Mouse (Mus musculus) neural tube, embryonic 15.5 days (tissue): ENCODE results near the gene Ush2a. TPM values are rescaled to one million over a fixed set of nuclear protein-coding genes. Genes with fewer than 3 reads are reported as not detected.

Experiments
- ATAC-seq: fragments of 200-750 bp; cut with Nextera tagmentation; 2 replicates; pipeline ENCODE4 v1.8.0; 2017; ENCODE audit warnings: mild to moderate bottlenecking, moderate TSS enrichment, moderate library complexity; ENCODE audit not compliant: low FRiP score
- H3K27ac ChIP-seq: fragments of 300-500 bp; sonication (generic); replicated peaks from 2 replicates; pipeline ENCODE4 v1.5.1; 2015; ENCODE audit warnings: mild to moderate bottlenecking, inconsistent platforms
- H3K27me3 ChIP-seq: fragments of 300-500 bp; sonication (generic); replicated peaks from 2 replicates; pipeline ENCODE4 v1.6.1; 2015; ENCODE audit warnings: inconsistent platforms
- H3K36me3 ChIP-seq: fragments of 300-500 bp; sonication (generic); 2 replicates; pipeline ENCODE4 v1.6.1; 2015; ENCODE audit warnings: inconsistent platforms
- H3K4me1 ChIP-seq: fragments of 300-500 bp; sonication (generic); 2 replicates; pipeline ENCODE4 v1.6.1; 2015; ENCODE audit warnings: inconsistent platforms
- H3K4me2 ChIP-seq: fragments of 300-500 bp; sonication (generic); 2 replicates; pipeline ENCODE4 v1.6.1; 2015; ENCODE audit warnings: inconsistent platforms, mild to moderate bottlenecking, moderate library complexity
- H3K4me3 ChIP-seq: fragments of 300-500 bp; sonication (generic); replicated peaks from 2 replicates; pipeline ENCODE4 v1.5.1; 2015; ENCODE audit warnings: mild to moderate bottlenecking, inconsistent platforms
- H3K9ac ChIP-seq: fragments of 300-500 bp; sonication (generic); replicated peaks from 2 replicates; pipeline ENCODE4 v1.6.1; 2015; ENCODE audit warnings: mild to moderate bottlenecking, inconsistent platforms
- H3K9me3 ChIP-seq: fragments of 300-500 bp; sonication (generic); replicated peaks from 2 replicates; pipeline ENCODE4 v1.6.1; 2016; ENCODE audit warnings: inconsistent platforms
- WGBS: fragments of 180-500 bp; shearing (Covaris S2); methylation state at CpG from one replicate; pipeline ENCODE4 v1.1.7; 2015; ENCODE audit warnings: mixed read lengths; 5-methylcytosine and 5-hydroxymethylcytosine counted together
- polyA plus RNA-seq: library from polyadenylated mRNA; unstranded; fragments of >200 nt; fragmentation: Nextera tagmentation; extraction: Ambion mirVana; gene quantifications from 2 replicates; pipeline ENCODE4 v1.2.1, GENCODE M21; 2015

Gene Ush2a
- polyA plus RNA-seq, 1 experiment from 2014 or later: 0.17 TPM

DNA sequence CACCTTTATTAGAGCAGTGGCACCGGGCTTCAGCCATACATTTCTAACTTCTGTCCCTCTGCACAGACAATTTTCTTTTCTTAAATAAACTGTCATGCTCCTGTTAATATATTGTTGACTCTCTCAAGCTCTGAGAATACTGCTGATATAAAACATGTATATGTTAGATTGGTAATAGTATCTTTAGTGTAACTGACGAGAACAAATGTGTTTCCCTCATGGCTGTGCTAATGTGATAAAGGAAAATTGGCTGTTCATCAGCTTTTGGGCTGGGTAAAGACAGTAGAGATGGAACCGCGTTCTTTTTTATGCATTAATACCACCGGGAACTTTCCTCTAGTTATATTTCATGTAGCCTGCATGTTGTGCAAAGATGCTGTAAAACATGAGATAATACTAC is 54.8 kb downstream of the Ush2a start:
- Histone ChIP-seq H3K27me3 (no peaks in the 10 kb centered on the region), H3K4me3 (no peak overlapping the region), H3K9me3 (no peaks in the 10 kb centered on the region), H3K36me3 (no peaks in the 10 kb centered on the region), H3K9ac (no peak overlapping the region), H3K4me2 (no peak overlapping the region), H3K27ac (no peak overlapping the region), H3K4me1 (no peaks in the 10 kb centered on the region)
- 66% methylated on average over 5 of the region's 5 CpGs for WGBS
- ATAC-seq: no peak

DNA sequence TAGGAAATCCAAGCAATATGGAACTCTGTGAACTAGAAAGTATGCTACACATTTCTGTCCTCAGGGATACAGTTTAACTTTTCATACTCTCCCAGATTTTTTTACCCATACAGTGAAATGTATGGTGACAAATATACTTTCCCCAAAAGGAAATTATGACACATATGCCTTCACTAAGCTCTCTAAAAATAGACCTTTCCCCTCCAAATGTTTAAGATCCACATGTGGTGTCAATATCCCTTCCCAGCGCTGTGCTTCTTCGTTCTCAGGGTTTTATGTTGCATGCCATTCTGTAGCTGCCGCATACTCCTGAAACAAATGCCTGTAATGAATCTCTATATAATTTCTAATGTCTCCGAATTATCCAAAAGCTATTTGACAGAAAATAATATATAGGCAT is 58.4 kb downstream of the Ush2a start:
- Histone ChIP-seq H3K27me3 (no peaks in the 10 kb centered on the region), H3K36me3 (no peaks in the 10 kb centered on the region), H3K9me3 (no peaks in the 10 kb centered on the region), H3K4me3 (no peak overlapping the region), H3K4me2 (no peak overlapping the region), H3K9ac (no peak overlapping the region), H3K4me1 (no peaks in the 10 kb centered on the region), H3K27ac (no peak overlapping the region)
- WGBS: 76% methylated on average over 4 of the region's 4 CpGs
- ATAC-seq: no peak

- Histone ChIP-seq H3K4me3 (no peak overlapping the region), H3K9ac (no peak overlapping the region), H3K4me1 (no peaks in the 10 kb centered on the region), H3K36me3 (no peaks in the 10 kb centered on the region), H3K4me2 (no peak overlapping the region), H3K27ac (no peak overlapping the region), H3K9me3 (no peaks in the 10 kb centered on the region), H3K27me3 (no peaks in the 10 kb centered on the region)
- 81% methylated on average over 7 of the region's 7 CpGs for WGBS
- ATAC-seq: no peak
Observed at GRCm38 (mm10) chr1:188321534-188321933, 59.7 kb downstream of the Ush2a start.

DNA sequence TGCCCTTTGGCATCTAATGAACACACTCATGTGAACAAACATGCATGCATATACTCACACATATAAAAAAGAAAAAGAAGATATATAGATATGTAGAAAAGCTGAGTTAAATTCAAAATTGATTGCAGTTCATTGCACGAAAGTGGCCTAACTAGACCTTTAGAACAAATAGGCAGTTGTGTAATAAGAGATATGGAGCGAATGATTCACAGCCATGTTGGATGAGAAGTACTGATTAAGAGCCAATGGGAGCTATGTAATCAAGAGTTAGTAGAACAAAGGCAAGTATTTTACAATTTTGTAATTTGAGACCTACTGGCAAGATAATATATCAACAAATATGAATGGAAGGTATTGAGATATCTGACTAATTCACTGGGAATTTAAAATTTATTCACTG is 68.6 kb downstream of the Ush2a start:
- no peak overlapping the region for H3K27ac ChIP-seq
- H3K4me1 ChIP-seq: no peaks in the 10 kb centered on the region
- no peaks in the 10 kb centered on the region for H3K27me3 ChIP-seq
- 96% methylated on average over 2 of the region's 2 CpGs for WGBS
- no peak overlapping the region for H3K4me3 ChIP-seq
- H3K4me2 ChIP-seq: no peak overlapping the region
- H3K9ac ChIP-seq: no peak overlapping the region
- no peaks in the 10 kb centered on the region for H3K36me3 ChIP-seq
- no peak for ATAC-seq
- no peaks in the 10 kb centered on the region for H3K9me3 ChIP-seq

DNA sequence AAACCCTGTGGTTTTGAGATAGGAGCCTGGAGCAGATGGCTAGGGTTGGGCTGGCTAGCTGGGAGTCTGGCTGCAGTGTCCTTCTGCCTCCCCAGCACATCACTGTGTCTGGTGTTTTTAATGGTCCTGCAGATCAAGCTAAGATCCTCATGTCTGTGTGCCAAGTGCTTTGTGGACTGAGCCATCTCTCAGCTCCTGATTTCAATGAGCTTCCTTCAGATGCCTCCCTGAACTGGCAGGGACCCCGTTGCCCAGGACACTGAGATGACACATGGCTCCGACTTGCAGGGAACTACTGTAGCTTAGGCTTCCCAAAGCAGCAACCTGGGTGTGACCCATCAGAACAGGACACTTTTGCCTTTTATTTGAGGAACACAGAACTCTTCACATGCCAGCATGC is 72.1 kb downstream of the Ush2a start:
- Histone ChIP-seq H3K36me3 (no peaks in the 10 kb centered on the region), H3K9me3 (no peaks in the 10 kb centered on the region), H3K4me3 (no peak overlapping the region), H3K9ac (no peak overlapping the region), H3K4me2 (no peak overlapping the region), H3K27me3 (no peaks in the 10 kb centered on the region), H3K27ac (0 out of 2 replicates have a peak overlapping the region, but pooled peaks have one; percentile 42), H3K4me1 (no peaks in the 10 kb centered on the region)
- ATAC-seq: peak; percentile 68; the same call in 1 of the 2 replicates
- 55% methylated on average over 2 of the region's 2 CpGs for WGBS

GRCm38 (mm10) chr1:188347762-188348161 is 85.9 kb downstream of the Ush2a start:
- H3K9me3 ChIP-seq: 0 out of 2 replicates have a peak, but pooled peaks cover 7% of the 10 kb centered on the region
- no peaks in the 10 kb centered on the region for H3K36me3 ChIP-seq
- H3K4me1 ChIP-seq: no peaks in the 10 kb centered on the region
- no peak overlapping the region for H3K4me2 ChIP-seq
- no peak overlapping the region for H3K27ac ChIP-seq
- 75% methylated on average over 2 of the region's 2 CpGs for WGBS
- no peak overlapping the region for H3K4me3 ChIP-seq
- H3K27me3 ChIP-seq: no peaks in the 10 kb centered on the region
- no peak for ATAC-seq
- no peak overlapping the region for H3K9ac ChIP-seq

DNA sequence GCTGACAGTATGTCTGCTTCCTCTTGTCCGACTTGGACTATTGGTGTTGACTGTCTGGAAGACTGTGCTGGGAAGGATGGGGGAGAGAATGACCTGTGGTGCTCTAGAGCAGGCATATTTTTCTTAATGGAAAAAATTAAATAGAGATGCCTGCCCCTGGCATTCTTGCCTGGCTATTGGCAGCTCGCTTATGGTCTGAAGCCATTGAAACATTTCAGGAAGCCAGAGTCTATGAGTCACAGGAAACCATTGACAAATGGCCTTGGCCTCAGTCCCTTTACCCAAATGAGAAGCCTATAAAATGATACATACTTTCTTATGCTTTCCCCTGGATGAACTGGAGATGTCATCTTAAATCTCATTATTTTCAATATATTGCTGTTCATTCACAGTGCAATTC is 92.9 kb downstream of the Ush2a start:
- Histone ChIP-seq H3K4me1 (no peaks in the 10 kb centered on the region), H3K9me3 (0 out of 2 replicates have a peak, but pooled peaks cover 4% of the 10 kb centered on the region), H3K9ac (no peak overlapping the region), H3K27ac (no peak overlapping the region), H3K36me3 (no peaks in the 10 kb centered on the region), H3K4me3 (no peak overlapping the region), H3K4me2 (no peak overlapping the region), H3K27me3 (no peaks in the 10 kb centered on the region)
- WGBS: 93% methylated on average over 2 of the region's 2 CpGs
- ATAC-seq: no peak

- WGBS: 89% methylated on average over 3 of the region's 3 CpGs
- Histone ChIP-seq H3K36me3 (no peaks in the 10 kb centered on the region), H3K4me1 (no peaks in the 10 kb centered on the region), H3K9ac (no peak overlapping the region), H3K27me3 (no peaks in the 10 kb centered on the region), H3K4me3 (no peak overlapping the region), H3K9me3 (no peaks in the 10 kb centered on the region), H3K4me2 (no peak overlapping the region), H3K27ac (no peak overlapping the region)
- ATAC-seq: no peak
Observed at GRCm38 (mm10) chr1:188363548-188363947, 101.7 kb downstream of the Ush2a start.

DNA sequence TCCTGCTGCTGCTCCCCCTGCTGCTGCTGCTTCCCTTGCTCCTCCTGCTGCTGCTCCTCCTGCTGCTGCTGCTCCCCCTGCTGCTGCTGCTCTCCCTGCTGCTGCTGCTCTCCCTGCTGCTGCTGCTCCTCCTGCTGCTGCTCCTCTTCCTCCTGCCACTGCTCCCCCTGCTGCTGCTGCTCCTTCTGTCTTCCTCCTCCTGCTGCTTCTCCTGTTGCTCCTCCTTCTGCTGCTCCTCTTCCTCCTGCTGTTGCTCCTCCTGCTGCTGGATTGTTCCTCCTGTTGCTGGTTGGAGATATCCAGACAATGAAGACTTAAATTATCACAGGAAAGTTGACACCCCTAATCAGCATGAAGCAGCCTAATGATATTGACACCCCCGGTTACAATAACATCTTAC is 123.4 kb downstream of the Ush2a start:
- no peaks in the 10 kb centered on the region for H3K27me3 ChIP-seq
- H3K4me3 ChIP-seq: no peak overlapping the region
- H3K4me2 ChIP-seq: no peak overlapping the region
- H3K27ac ChIP-seq: no peak overlapping the region
- WGBS: 75% methylated on average over 1 of the region's 1 CpGs
- H3K4me1 ChIP-seq: no peaks in the 10 kb centered on the region
- no peak overlapping the region for H3K9ac ChIP-seq
- no peaks in the 10 kb centered on the region for H3K9me3 ChIP-seq
- ATAC-seq: no peak
- no peaks in the 10 kb centered on the region for H3K36me3 ChIP-seq

- Histone ChIP-seq H3K9ac (no peak overlapping the region), H3K27me3 (no peaks in the 10 kb centered on the region), H3K4me2 (no peak overlapping the region), H3K9me3 (no peaks in the 10 kb centered on the region), H3K4me3 (no peak overlapping the region), H3K27ac (no peak overlapping the region), H3K36me3 (no peaks in the 10 kb centered on the region), H3K4me1 (no peaks in the 10 kb centered on the region)
- 70% methylated on average over 7 of the region's 7 CpGs for WGBS
- no peak for ATAC-seq
Observed at GRCm38 (mm10) chr1:188385733-188386261, 124.0 kb downstream of the Ush2a start.

DNA sequence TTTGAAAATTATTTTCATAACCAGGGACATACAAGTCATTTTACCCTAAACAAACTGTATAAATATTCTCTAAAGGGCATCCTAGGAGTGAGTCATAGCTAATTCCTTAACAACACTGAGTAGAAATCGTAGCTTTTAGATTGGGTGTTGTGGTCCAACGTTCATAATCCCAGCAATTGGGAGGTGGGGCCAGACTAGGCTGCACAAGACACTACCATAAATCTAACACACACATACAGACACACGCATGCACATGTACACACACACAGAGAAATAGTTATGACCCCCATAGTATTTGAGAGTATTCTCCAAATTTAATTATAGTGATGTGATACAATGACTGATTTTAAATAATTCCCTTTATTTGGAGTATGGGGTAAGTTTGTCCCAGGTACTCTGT is 125.5 kb downstream of the Ush2a start:
- Histone ChIP-seq H3K9me3 (no peaks in the 10 kb centered on the region), H3K27me3 (no peaks in the 10 kb centered on the region), H3K4me3 (no peak overlapping the region), H3K4me2 (no peak overlapping the region), H3K9ac (no peak overlapping the region), H3K4me1 (no peaks in the 10 kb centered on the region), H3K27ac (no peak overlapping the region), H3K36me3 (no peaks in the 10 kb centered on the region)
- ATAC-seq: no peak
- 90% methylated on average over 3 of the region's 3 CpGs for WGBS

- WGBS: 87% methylated on average over 2 of the region's 2 CpGs
- no peak for ATAC-seq
Observed at GRCm38 (mm10) chr1:188387820-188388471, 126.1 kb downstream of the Ush2a start.

More at GRCm38 (mm10) chr1:188387820-188388471, 126.1 kb downstream of the Ush2a start:
- Histone ChIP-seq H3K36me3 (no peaks in the 10 kb centered on the region), H3K4me1 (no peaks in the 10 kb centered on the region), H3K27ac (no peak overlapping the region), H3K4me2 (no peak overlapping the region), H3K9me3 (no peaks in the 10 kb centered on the region), H3K4me3 (no peak overlapping the region), H3K27me3 (no peaks in the 10 kb centered on the region), H3K9ac (no peak overlapping the region)
